Mouse (Mus musculus): ENCODE measurements at regions not wholly inside any gene's neighbourhood (a gene's known extent, or its start where the extent isn't known, plus 50 kb on each side); places are given as distances from the start of the nearest gene placed in this dataset.

GRCm38 (mm10) chr2:174922208-174922607, 87.8 kb upstream of the Gm14444 start:
- Histone ChIP-seq H3K36me3 (replicated peaks) (no peaks in the 10 kb centered on the region), H3K4me1 (ENCODE audit: insufficient read depth, low read depth, low read length) (no peaks in the 10 kb centered on the region), H3K4me3 (ENCODE audit: low read depth, low read length) (no peak overlapping the region), H3K27me3 (ENCODE audit: insufficient read depth, low read length) (no peaks in the 10 kb centered on the region), H3K9me3 (replicated peaks) (peaks cover 58% of the 10 kb centered on the region)
- ATAC-seq (ENCODE audit: extremely low read depth, insufficient number of reproducible peaks, low FRiP score, poor library complexity, severe bottlenecking) (no peak), DNase-seq (ENCODE audit: low spot score) (no peak)
- TF ChIP-seq GATA2 (IDR thresholded peaks at IDR 0.05; ENCODE audit: borderline replicate concordance, low read depth, low read length) (no peak), TAL1 (conservative IDR thresholded peaks at IDR 0.05; ENCODE audit: low read depth, low read length) (no peak), POLR2AphosphoS5 (IDR thresholded peaks at IDR 0.05; ENCODE audit: insufficient replicate concordance, low read depth, low read length) (no peak), CTCF (IDR thresholded peaks at IDR 0.05; ENCODE audit: low read depth, low read length) (no peak), GATA1 (IDR thresholded peaks at IDR 0.05; ENCODE audit: borderline replicate concordance, low read length) (no peak)

DNA sequence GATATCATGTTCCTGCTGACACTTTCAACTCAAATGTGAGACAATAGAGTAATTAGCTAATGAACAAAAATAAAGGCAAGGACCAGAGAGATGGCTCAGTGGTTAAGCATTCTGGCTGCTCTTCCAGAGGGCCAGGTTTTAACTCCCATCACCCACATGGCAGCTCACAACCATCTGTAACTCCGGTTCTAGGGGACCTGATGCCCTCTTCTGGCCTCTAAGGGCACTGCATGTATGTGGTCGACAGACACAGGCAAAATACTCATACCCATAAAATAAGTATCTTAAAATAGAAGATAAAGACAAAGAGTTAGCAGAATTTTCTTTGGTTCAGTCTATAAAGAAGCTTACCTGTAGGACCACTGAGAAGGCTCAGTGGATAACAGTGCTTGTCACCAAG, 80.3 kb upstream of the Gm14444 start:
- no peak for ATAC-seq (ENCODE audit: extremely low read depth, insufficient number of reproducible peaks, low FRiP score, poor library complexity, severe bottlenecking)
- TF ChIP-seq CTCF (IDR thresholded peaks at IDR 0.05; ENCODE audit: low read depth, low read length) (0 out of 2 replicates have a peak, but pooled peaks have one; percentile 6), TAL1 (conservative IDR thresholded peaks at IDR 0.05; ENCODE audit: low read depth, low read length) (no peak)
- no peaks in the 10 kb centered on the region for H3K4me1 ChIP-seq (ENCODE audit: insufficient read depth, low read depth, low read length)
- H3K27me3 ChIP-seq (ENCODE audit: insufficient read depth, low read length) = no peaks in the 10 kb centered on the region
- peaks cover 22% of the 10 kb centered on the region for H3K9me3 ChIP-seq (replicated peaks)
- no peaks in the 10 kb centered on the region for H3K36me3 ChIP-seq (replicated peaks)
- no peak overlapping the region for H3K4me3 ChIP-seq (ENCODE audit: low read depth, low read length)
- DNase-seq (ENCODE audit: low spot score) = no peak

GRCm38 (mm10) chr2:174932137-174933012, 77.7 kb upstream of the Gm14444 start:
- Histone ChIP-seq H3K4me1 (ENCODE audit: insufficient read depth, low read depth, low read length) (no peaks in the 10 kb centered on the region), H3K27me3 (ENCODE audit: insufficient read depth, low read length) (no peaks in the 10 kb centered on the region), H3K4me3 (ENCODE audit: low read depth, low read length) (no peak overlapping the region), H3K9me3 (replicated peaks) (peaks cover 13% of the 10 kb centered on the region), H3K36me3 (replicated peaks) (no peaks in the 10 kb centered on the region)
- DNase-seq (ENCODE audit: low spot score) (peak; percentile 39), ATAC-seq (ENCODE audit: extremely low read depth, insufficient number of reproducible peaks, low FRiP score, poor library complexity, severe bottlenecking) (peak; percentile 84)
- TF ChIP-seq TAL1 (conservative IDR thresholded peaks at IDR 0.05; ENCODE audit: low read depth, low read length) (no peak), CTCF (IDR thresholded peaks at IDR 0.05; ENCODE audit: low read depth, low read length) (peak; percentile 81)

DNA sequence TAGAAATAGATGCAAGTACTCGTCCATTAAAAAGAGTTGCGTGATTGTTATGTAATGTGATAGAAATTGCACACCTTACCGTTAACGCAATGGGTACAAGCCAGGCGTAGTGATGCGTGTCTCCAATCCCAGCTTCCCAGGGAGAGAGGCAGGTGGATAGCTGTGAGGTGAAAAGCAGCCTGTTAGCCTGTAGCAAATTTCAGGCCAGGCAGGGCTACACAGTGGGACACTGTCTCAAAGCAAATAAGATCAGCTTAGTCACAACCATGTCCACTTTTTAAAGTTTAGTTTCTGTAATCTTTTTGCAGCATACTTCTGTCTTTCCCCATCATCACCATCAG, 77.1 kb upstream of the Gm14444 start:
- Histone ChIP-seq H3K9me3 (replicated peaks) (peaks cover 13% of the 10 kb centered on the region), H3K4me1 (ENCODE audit: insufficient read depth, low read depth, low read length) (no peaks in the 10 kb centered on the region), H3K27me3 (ENCODE audit: insufficient read depth, low read length) (no peaks in the 10 kb centered on the region), H3K36me3 (replicated peaks) (no peaks in the 10 kb centered on the region), H3K4me3 (ENCODE audit: low read depth, low read length) (no peak overlapping the region)
- ATAC-seq (ENCODE audit: extremely low read depth, insufficient number of reproducible peaks, low FRiP score, poor library complexity, severe bottlenecking) (no peak), DNase-seq (ENCODE audit: low spot score) (no peak)
- no peak for TF ChIP-seq POLR2AphosphoS5 (IDR thresholded peaks at IDR 0.05; ENCODE audit: insufficient replicate concordance, low read depth, low read length)
- TF ChIP-seq GATA1 (IDR thresholded peaks at IDR 0.05; ENCODE audit: borderline replicate concordance, low read length) = no peak
- TF ChIP-seq CTCF (IDR thresholded peaks at IDR 0.05; ENCODE audit: low read depth, low read length) = no peak
- TF ChIP-seq GATA2 (IDR thresholded peaks at IDR 0.05; ENCODE audit: borderline replicate concordance, low read depth, low read length) = no peak
- TF ChIP-seq TAL1 (conservative IDR thresholded peaks at IDR 0.05; ENCODE audit: low read depth, low read length) = no peak

DNA sequence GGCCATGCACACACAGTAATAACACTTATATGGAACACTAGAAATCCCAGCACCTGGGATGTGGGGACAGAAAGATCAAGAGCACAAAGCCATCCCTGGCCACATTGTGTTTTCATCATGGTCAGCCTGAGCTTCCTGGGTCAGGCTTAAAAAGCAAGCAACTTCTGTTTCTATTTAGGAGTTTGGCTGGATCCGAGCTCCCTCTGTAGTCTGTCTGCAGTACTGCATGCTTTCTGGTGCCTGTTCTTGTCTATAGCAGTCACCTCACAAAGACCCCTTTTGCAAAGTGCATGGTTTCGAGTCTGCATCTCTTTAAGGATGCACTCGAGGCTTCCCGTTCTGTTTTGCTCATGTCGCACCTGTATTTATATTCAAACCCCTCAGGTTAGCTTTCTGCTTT, 73.4 kb upstream of the Gm14444 start:
- H3K4me1 ChIP-seq (ENCODE audit: insufficient read depth, low read depth, low read length) = no peaks in the 10 kb centered on the region
- peaks cover 13% of the 10 kb centered on the region; the same call in 1 of the 2 replicates for H3K9me3 ChIP-seq (replicated peaks)
- DNase-seq (ENCODE audit: low spot score) = no peak
- no peaks in the 10 kb centered on the region for H3K27me3 ChIP-seq (ENCODE audit: insufficient read depth, low read length)
- no peaks in the 10 kb centered on the region for H3K36me3 ChIP-seq (replicated peaks)
- TF ChIP-seq GATA2 (IDR thresholded peaks at IDR 0.05; ENCODE audit: borderline replicate concordance, low read depth, low read length) (no peak), CTCF (IDR thresholded peaks at IDR 0.05; ENCODE audit: low read depth, low read length) (no peak; the same call in 1 of the 2 replicates), POLR2AphosphoS5 (IDR thresholded peaks at IDR 0.05; ENCODE audit: insufficient replicate concordance, low read depth, low read length) (no peak), GATA1 (IDR thresholded peaks at IDR 0.05; ENCODE audit: borderline replicate concordance, low read length) (no peak), TAL1 (conservative IDR thresholded peaks at IDR 0.05; ENCODE audit: low read depth, low read length) (no peak)
- H3K4me3 ChIP-seq (ENCODE audit: low read depth, low read length) = no peak overlapping the region
- no peak for ATAC-seq (ENCODE audit: extremely low read depth, insufficient number of reproducible peaks, low FRiP score, poor library complexity, severe bottlenecking)

- no peak for TF ChIP-seq CTCF (IDR thresholded peaks at IDR 0.05; ENCODE audit: low read depth, low read length)
- no peak for TF ChIP-seq POLR2AphosphoS5 (IDR thresholded peaks at IDR 0.05; ENCODE audit: insufficient replicate concordance, low read depth, low read length)
- Histone ChIP-seq H3K9me3 (replicated peaks) (peaks cover 14% of the 10 kb centered on the region), H3K27me3 (ENCODE audit: insufficient read depth, low read length) (no peaks in the 10 kb centered on the region), H3K4me3 (ENCODE audit: low read depth, low read length) (no peak overlapping the region), H3K4me1 (ENCODE audit: insufficient read depth, low read depth, low read length) (no peaks in the 10 kb centered on the region), H3K36me3 (replicated peaks) (no peaks in the 10 kb centered on the region)
- DNase-seq (ENCODE audit: low spot score) = no peak
- no peak for ATAC-seq (ENCODE audit: extremely low read depth, insufficient number of reproducible peaks, low FRiP score, poor library complexity, severe bottlenecking)
These were observed 72.1 kb upstream of the Gm14444 start for GRCm38 (mm10) chr2:174937930-174938329.

DNA sequence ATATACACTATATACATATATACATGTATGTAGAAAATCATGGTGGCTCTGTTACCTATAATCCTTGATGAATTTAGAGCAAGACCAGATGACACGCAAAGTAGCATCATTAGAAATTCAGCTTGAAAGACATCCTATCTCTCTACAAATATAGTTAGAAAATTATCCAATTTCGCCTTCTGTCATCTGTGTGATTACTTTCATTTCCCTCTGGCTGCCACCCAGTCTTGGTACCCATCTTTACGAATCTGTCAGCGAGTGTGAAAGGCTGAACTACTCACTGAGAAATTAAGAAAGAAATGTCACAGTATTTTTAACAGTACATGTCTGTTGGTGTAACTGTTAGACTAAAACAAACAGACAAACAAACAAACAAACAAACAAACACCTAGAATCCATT, 67.8 kb upstream of the Gm14444 start:
- ATAC-seq (ENCODE audit: extremely low read depth, insufficient number of reproducible peaks, low FRiP score, poor library complexity, severe bottlenecking) (no peak), DNase-seq (ENCODE audit: low spot score) (no peak)
- no peak overlapping the region for H3K4me3 ChIP-seq (ENCODE audit: low read depth, low read length)
- H3K27me3 ChIP-seq (ENCODE audit: insufficient read depth, low read length) = no peaks in the 10 kb centered on the region; the same call in 1 of the 2 replicates
- no peaks in the 10 kb centered on the region for H3K4me1 ChIP-seq (ENCODE audit: insufficient read depth, low read depth, low read length)
- TF ChIP-seq GATA2 (IDR thresholded peaks at IDR 0.05; ENCODE audit: borderline replicate concordance, low read depth, low read length) (no peak), POLR2AphosphoS5 (IDR thresholded peaks at IDR 0.05; ENCODE audit: insufficient replicate concordance, low read depth, low read length) (no peak), TAL1 (conservative IDR thresholded peaks at IDR 0.05; ENCODE audit: low read depth, low read length) (no peak), GATA1 (IDR thresholded peaks at IDR 0.05; ENCODE audit: borderline replicate concordance, low read length) (no peak), CTCF (IDR thresholded peaks at IDR 0.05; ENCODE audit: low read depth, low read length) (no peak)
- no peaks in the 10 kb centered on the region for H3K36me3 ChIP-seq (replicated peaks)
- H3K9me3 ChIP-seq (replicated peaks) = peaks cover 19% of the 10 kb centered on the region

Data from G1E (cell line).